Mouse (Mus musculus) hindbrain, embryonic 10.5 days (tissue): ENCODE measurements around the gene Gse1. TPM values are rescaled to one million over a fixed set of nuclear protein-coding genes. Genes with fewer than 3 reads are reported as not detected.
A peak's percentile ranks its signal among the peaks of the same experiment; 100 is the strongest.
"Not testable (repeated sequence)": the region's sequence is repeated elsewhere in the genome, so short reads cannot be mapped to it uniquely, and the experiment has no call there.

Experiments used
- DNase-seq: peaks from one replicate; pipeline ENCODE4 v3.0.0-alpha.2; 2017; ENCODE audit warnings: low spot score
- H3K27ac ChIP-seq: fragments of 300-500 bp; sonication (generic); 2 replicates; pipeline ENCODE4 v1.5.1; 2016; ENCODE audit warnings: mild to moderate bottlenecking, moderate library complexity
- H3K27me3 ChIP-seq: fragments of 300-500 bp; sonication (generic); 2 replicates; pipeline ENCODE4 v1.6.1; 2016; ENCODE audit warnings: mild to moderate bottlenecking; ENCODE audit not compliant: poor library complexity, insufficient read depth, severe bottlenecking
- H3K36me3 ChIP-seq: fragments of 300-500 bp; sonication (generic); 2 replicates; pipeline ENCODE4 v1.6.1; 2016; ENCODE audit warnings: mild to moderate bottlenecking, moderate library complexity
- H3K4me1 ChIP-seq: fragments of 300-500 bp; sonication (generic); replicated peaks from 2 replicates; pipeline ENCODE4 v1.6.1; 2016; ENCODE audit warnings: mild to moderate bottlenecking
- H3K4me3 ChIP-seq: fragments of 300-500 bp; sonication (generic); 2 replicates; pipeline ENCODE4 v1.5.1; 2016; ENCODE audit warnings: mild to moderate bottlenecking, moderate library complexity
- H3K9me3 ChIP-seq: fragments of 300-500 bp; sonication (generic); 2 replicates; pipeline ENCODE4 v1.6.1; 2016; ENCODE audit warnings: mild to moderate bottlenecking, moderate library complexity
- WGBS: fragments of 180-500 bp; shearing (Covaris S2); methylation state at CpG from one replicate; pipeline ENCODE4 v1.1.7; 2016; 5-methylcytosine and 5-hydroxymethylcytosine counted together
- polyA plus RNA-seq: library from polyadenylated mRNA; unstranded; fragments of >200 nt; fragmentation: Nextera tagmentation; extraction: Ambion mirVana; gene quantifications from 2 replicates; pipeline ENCODE4 v1.2.1, GENCODE M21; 2016

Gse1 gene
- polyA plus RNA-seq, 1 experiment from 2014 or later: 22.9 TPM

- Histone ChIP-seq H3K27ac (peak overlapping the region; percentile 81), H3K36me3 (no peaks in the 10 kb centered on the region), H3K9me3 (no peaks in the 10 kb centered on the region), H3K27me3 (peaks cover 16% of the 10 kb centered on the region), H3K4me3 (no peak overlapping the region), H3K4me1 (peaks cover 97% of the 10 kb centered on the region)
- DNase-seq: no peak
- WGBS: 32% methylated on average over 7 of the region's 7 CpGs
Measured at GRCm38 (mm10) chr8:120364093-120364725, 136.0 kb downstream of the Gse1 start.

- Histone ChIP-seq H3K4me3 (no peak overlapping the region), H3K27ac (peak overlapping the region; percentile 69; the same call in 1 of the 2 replicates), H3K9me3 (no peaks in the 10 kb centered on the region), H3K4me1 (peaks cover 97% of the 10 kb centered on the region), H3K36me3 (no peaks in the 10 kb centered on the region), H3K27me3 (peaks cover 20% of the 10 kb centered on the region)
- no peak for DNase-seq
- WGBS: 91% methylated on average over 6 of the region's 6 CpGs
Measured at GRCm38 (mm10) chr8:120366840-120367239, 138.6 kb downstream of the Gse1 start.

GRCm38 (mm10) chr8:120368191-120368590, 139.9 kb downstream of the Gse1 start:
- 78% methylated on average over 1 of the region's 1 CpGs for WGBS
- Histone ChIP-seq H3K27ac (peak overlapping the region; percentile 82), H3K27me3 (peaks cover 24% of the 10 kb centered on the region), H3K4me1 (peaks cover 97% of the 10 kb centered on the region)
- H3K36me3 ChIP-seq, H3K9me3 ChIP-seq, H3K4me3 ChIP-seq, DNase-seq: not testable (repeated sequence)

GRCm38 (mm10) chr8:120368814-120369649, 140.8 kb downstream of the Gse1 start:
- no peaks in the 10 kb centered on the region for H3K9me3 ChIP-seq
- peaks cover 29% of the 10 kb centered on the region for H3K27me3 ChIP-seq
- 31% methylated on average over 11 of the region's 11 CpGs for WGBS
- peak; percentile 56 for DNase-seq
- peak overlapping the region; percentile 82 for H3K27ac ChIP-seq
- H3K4me1 ChIP-seq: peaks cover 97% of the 10 kb centered on the region
- H3K4me3 ChIP-seq: 0 out of 2 replicates have a peak overlapping the region, but pooled peaks have one; percentile 16
- H3K36me3 ChIP-seq: no peaks in the 10 kb centered on the region

GRCm38 (mm10) chr8:120369956-120370355, 141.7 kb downstream of the Gse1 start:
- peaks cover 97% of the 10 kb centered on the region for H3K4me1 ChIP-seq
- no peak overlapping the region for H3K4me3 ChIP-seq
- WGBS: 62% methylated on average over 7 of the region's 7 CpGs
- peak overlapping the region; percentile 82 for H3K27ac ChIP-seq
- no peaks in the 10 kb centered on the region for H3K36me3 ChIP-seq
- DNase-seq: no peak
- H3K27me3 ChIP-seq: peaks cover 29% of the 10 kb centered on the region
- H3K9me3 ChIP-seq: no peaks in the 10 kb centered on the region

GRCm38 (mm10) chr8:120370461-120370860, 142.2 kb downstream of the Gse1 start:
- Histone ChIP-seq H3K27ac (peak overlapping the region; percentile 87), H3K4me1 (peaks cover 97% of the 10 kb centered on the region)

GRCm38 (mm10) chr8:120371146-120371545, 142.9 kb downstream of the Gse1 start:
- Histone ChIP-seq H3K36me3 (no peaks in the 10 kb centered on the region), H3K27me3 (peaks cover 31% of the 10 kb centered on the region), H3K27ac (peak overlapping the region; percentile 87), H3K4me1 (peaks cover 97% of the 10 kb centered on the region), H3K4me3 (no peak overlapping the region), H3K9me3 (no peaks in the 10 kb centered on the region)
- DNase-seq: no peak
- WGBS: 74% methylated on average over 5 of the region's 5 CpGs

More at GRCm38 (mm10) chr8:120370461-120370860, 142.2 kb downstream of the Gse1 start:
- DNase-seq: no peak
- no peak overlapping the region for H3K4me3 ChIP-seq
- H3K36me3 ChIP-seq: no peaks in the 10 kb centered on the region
- 68% methylated on average over 4 of the region's 4 CpGs for WGBS
- no peaks in the 10 kb centered on the region for H3K9me3 ChIP-seq
- H3K27me3 ChIP-seq: peaks cover 29% of the 10 kb centered on the region

GRCm38 (mm10) chr8:120371725-120372457, 143.6 kb downstream of the Gse1 start:
- Histone ChIP-seq H3K36me3 (no peaks in the 10 kb centered on the region), H3K27ac (peak overlapping the region; percentile 87)

GRCm38 (mm10) chr8:120372684-120373083, 144.4 kb downstream of the Gse1 start:
- no peak for DNase-seq
- WGBS: 91% methylated on average over 6 of the region's 6 CpGs
- H3K27me3 ChIP-seq: peaks cover 22% of the 10 kb centered on the region; the same call in 1 of the 2 replicates
- H3K4me1 ChIP-seq: peaks cover 98% of the 10 kb centered on the region
- peak overlapping the region; percentile 87 for H3K27ac ChIP-seq
- H3K4me3 ChIP-seq: no peak overlapping the region
- no peaks in the 10 kb centered on the region for H3K36me3 ChIP-seq
- H3K9me3 ChIP-seq: no peaks in the 10 kb centered on the region

More at GRCm38 (mm10) chr8:120371725-120372457, 143.6 kb downstream of the Gse1 start:
- peaks cover 27% of the 10 kb centered on the region for H3K27me3 ChIP-seq
- H3K4me3 ChIP-seq: no peak overlapping the region
- no peak for DNase-seq
- no peaks in the 10 kb centered on the region for H3K9me3 ChIP-seq
- WGBS: 77% methylated on average over 8 of the region's 8 CpGs
- peaks cover 98% of the 10 kb centered on the region for H3K4me1 ChIP-seq

GRCm38 (mm10) chr8:120373621-120374020, 145.4 kb downstream of the Gse1 start:
- no peak for DNase-seq
- peaks cover 99% of the 10 kb centered on the region for H3K4me1 ChIP-seq
- WGBS: 68% methylated on average over 3 of the region's 3 CpGs
- no peaks in the 10 kb centered on the region for H3K9me3 ChIP-seq
- H3K27me3 ChIP-seq: peaks cover 20% of the 10 kb centered on the region
- H3K4me3 ChIP-seq: no peak overlapping the region
- H3K36me3 ChIP-seq: no peaks in the 10 kb centered on the region
- peak overlapping the region; percentile 87 for H3K27ac ChIP-seq

GRCm38 (mm10) chr8:120374070-120374469, 145.8 kb downstream of the Gse1 start:
- Histone ChIP-seq H3K4me3 (no peak overlapping the region), H3K4me1 (peaks cover 99% of the 10 kb centered on the region), H3K27me3 (peaks cover 20% of the 10 kb centered on the region), H3K9me3 (no peaks in the 10 kb centered on the region), H3K27ac (peak overlapping the region; percentile 87), H3K36me3 (no peaks in the 10 kb centered on the region)
- no peak for DNase-seq
- 93% methylated on average over 1 of the region's 1 CpGs for WGBS

- DNase-seq: peak; percentile 56
- peaks cover 21% of the 10 kb centered on the region for H3K27me3 ChIP-seq
Measured at GRCm38 (mm10) chr8:120374514-120374913, 146.3 kb downstream of the Gse1 start.

More at GRCm38 (mm10) chr8:120374514-120374913, 146.3 kb downstream of the Gse1 start:
- H3K36me3 ChIP-seq: no peaks in the 10 kb centered on the region
- H3K9me3 ChIP-seq: no peaks in the 10 kb centered on the region
- no peak overlapping the region for H3K4me3 ChIP-seq
- H3K27ac ChIP-seq: peak overlapping the region; percentile 87
- peaks cover 99% of the 10 kb centered on the region for H3K4me1 ChIP-seq
- WGBS: 33% methylated on average over 9 of the region's 9 CpGs
